Mouse (Mus musculus) retina, postnatal 7 days (tissue): ENCODE data around the gene Zyg11a.
"Not testable (repeated sequence)": the region's sequence is repeated elsewhere in the genome, so short reads cannot be mapped to it uniquely, and the experiment has no call there.

ENCODE experiments used
- DNase-seq: peaks from one replicate; pipeline ENCODE4 v3.0.0-alpha.2; 2012; ENCODE audit warnings: low read depth, low spot score

Zyg11a gene

DNA sequence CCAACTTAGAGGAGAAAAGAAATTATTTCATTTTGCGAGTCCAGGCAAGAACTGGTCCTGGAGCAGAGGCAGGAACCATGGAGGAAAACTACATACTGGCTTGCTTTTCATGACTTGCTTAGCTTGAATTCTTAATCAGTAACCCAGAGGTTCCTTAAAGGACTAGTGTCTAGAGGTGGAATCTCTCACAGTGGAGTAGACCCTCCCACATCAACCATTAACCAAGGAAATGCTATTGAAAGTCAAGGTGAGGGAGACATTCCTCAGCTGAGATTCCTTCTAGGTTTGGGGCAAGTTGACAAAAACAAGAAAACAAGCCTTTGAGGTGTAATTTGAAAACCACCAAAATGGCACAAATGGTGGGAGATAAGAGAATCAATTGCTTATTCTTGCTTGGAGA is 73.0 kb downstream of the Zyg11a start, which contains the start of gene Scp2:
Gene Scp2 (minus strand): TSS at position 119 of the 400 bp plus-strand sequence.
- DNase-seq: no peak

DNA sequence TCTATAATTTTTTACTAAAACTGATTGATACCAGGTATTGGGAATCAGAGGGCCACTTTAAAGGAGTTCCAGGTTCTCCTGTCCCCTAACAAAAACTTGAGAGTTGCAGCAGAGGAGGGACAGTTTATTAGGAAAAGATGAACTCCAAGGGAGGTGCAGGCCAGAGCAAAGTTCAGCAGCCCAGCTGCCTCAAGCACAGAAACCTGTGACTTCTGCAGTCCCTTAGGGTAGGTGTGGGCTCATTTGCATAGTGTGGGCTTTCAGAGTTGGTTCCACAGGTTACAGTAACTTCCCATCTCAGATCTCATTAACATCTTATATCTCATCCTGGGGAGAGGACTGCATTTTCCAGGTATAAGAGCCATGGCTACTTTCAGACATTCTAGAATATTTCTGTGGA is 74.1 kb downstream of the Zyg11a start:
- no peak for DNase-seq

DNA sequence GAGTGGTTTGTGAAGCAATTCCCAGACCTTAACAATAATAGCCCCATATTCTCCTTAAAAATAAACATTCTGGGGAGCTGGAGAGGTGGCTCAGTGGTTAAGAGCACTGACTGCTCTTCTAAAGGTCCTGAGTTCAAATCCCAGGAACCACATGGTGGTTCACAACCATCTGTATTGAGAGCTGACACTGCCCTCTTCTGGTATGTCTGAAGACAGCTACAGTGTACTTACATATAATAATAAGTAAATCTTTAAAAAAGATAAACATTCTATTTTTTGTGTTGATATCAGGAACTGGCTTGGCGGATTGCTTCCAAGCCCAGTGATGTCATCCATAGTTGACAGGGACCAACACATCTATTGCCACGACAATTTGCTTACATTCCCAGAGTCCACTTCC is 74.7 kb downstream of the Zyg11a start:
- DNase-seq: not testable (repeated sequence)

DNA sequence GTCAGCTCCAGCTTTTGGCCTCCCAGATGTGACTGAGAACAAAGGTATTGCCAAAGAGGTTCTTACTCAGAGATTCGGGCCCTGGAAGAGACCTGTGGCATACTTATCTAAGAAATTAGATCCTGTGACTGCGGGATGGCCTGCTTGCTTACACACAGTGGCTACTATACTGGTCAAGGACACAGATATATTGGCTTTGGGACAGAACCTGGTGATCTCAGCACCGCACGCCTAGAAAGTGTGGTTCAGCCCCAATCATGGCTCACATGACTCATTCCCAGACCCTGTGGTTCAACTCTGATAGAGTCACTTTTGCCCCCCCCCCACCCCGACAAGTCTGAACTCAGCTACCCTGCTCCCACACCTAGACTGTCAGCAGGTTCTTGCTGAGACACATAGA is 80.9 kb downstream of the Zyg11a start:
- DNase-seq: no peak
